Mouse (Mus musculus): ENCODE data around the gene Pten. TPM values are rescaled to one million over a fixed set of nuclear protein-coding genes. Genes with fewer than 3 reads are reported as not detected.

Gene Pten
- polyA plus RNA-seq (2016; fragmentation: Nextera tagmentation; extraction: Ambion mirVana) = 13.7 and 17.0 TPM in 2 replicates

- Histone ChIP-seq H3K36me3 (no peaks in the 10 kb centered on the region), H3K9me3 (no peaks in the 10 kb centered on the region), H3K4me1 (peaks cover 26% of the 10 kb centered on the region), H3K27me3 (peaks cover 12% of the 10 kb centered on the region), H3K9ac (replicated peaks) (peak within 1 kb of the TSS; percentile 98), H3K4me2 (replicated peaks) (peak within 1 kb of the TSS; percentile 92), H3K27ac (replicated peaks) (peak within 1 kb of the TSS; percentile 99), H3K4me3 (peak within 1 kb of the TSS; percentile 97)
- ATAC-seq (ENCODE audit: low FRiP score, low read depth) = peak; percentile 87
- WGBS = under 1% methylated on average over 70 of the region's 77 CpGs
Measured at GRCm38 (mm10) chr19:32756900-32757725, at the start of gene Pten. Gene Pten, plus strand, starts transcription at chr19:32757497.

- H3K36me3 ChIP-seq = peaks cover 24% of the 10 kb centered on the region
- peaks cover 16% of the 10 kb centered on the region for H3K4me1 ChIP-seq
- H3K27me3 ChIP-seq = no peaks in the 10 kb centered on the region
- H3K9me3 ChIP-seq = no peaks in the 10 kb centered on the region
- no peak overlapping the region for H3K4me2 ChIP-seq (replicated peaks)
- no peak overlapping the region for H3K4me3 ChIP-seq
- no peak overlapping the region for H3K27ac ChIP-seq (replicated peaks)
- ATAC-seq (ENCODE audit: low FRiP score, low read depth) = no peak
- H3K9ac ChIP-seq (replicated peaks) = no peak overlapping the region
- 79% methylated on average over 5 of the region's 5 CpGs for WGBS
Measured at GRCm38 (mm10) chr19:32708996-32709395, 48.3 kb upstream of the Pten start.

GRCm38 (mm10) chr19:32710288-32710687 is 47.0 kb upstream of the Pten start:
- Histone ChIP-seq H3K4me1 (peaks cover 16% of the 10 kb centered on the region), H3K9me3 (no peaks in the 10 kb centered on the region), H3K4me3 (no peak overlapping the region), H3K27ac (replicated peaks) (no peak overlapping the region), H3K9ac (replicated peaks) (no peak overlapping the region), H3K4me2 (replicated peaks) (no peak overlapping the region), H3K36me3 (peaks cover 13% of the 10 kb centered on the region; the same call in 1 of the 2 replicates), H3K27me3 (no peaks in the 10 kb centered on the region)
- ATAC-seq (ENCODE audit: low FRiP score, low read depth) = no peak
- WGBS = 71% methylated on average over 3 of the region's 3 CpGs

GRCm38 (mm10) chr19:32711761-32712541 is 45.3 kb upstream of the Pten start:
- Histone ChIP-seq H3K4me1 (peaks cover 16% of the 10 kb centered on the region), H3K9me3 (no peaks in the 10 kb centered on the region), H3K27me3 (no peaks in the 10 kb centered on the region), H3K4me2 (replicated peaks) (peak overlapping the region; percentile 83), H3K27ac (replicated peaks) (peak overlapping the region; percentile 94), H3K36me3 (no peaks in the 10 kb centered on the region), H3K4me3 (peak overlapping the region; percentile 90), H3K9ac (replicated peaks) (peak overlapping the region; percentile 88)
- WGBS = under 1% methylated on average over 63 of the region's 63 CpGs
- peak; percentile 97 for ATAC-seq (ENCODE audit: low FRiP score, low read depth)

- Histone ChIP-seq H3K9me3 (no peaks in the 10 kb centered on the region), H3K9ac (replicated peaks) (peak overlapping the region; percentile 88), H3K4me1 (peaks cover 16% of the 10 kb centered on the region), H3K27ac (replicated peaks) (peak overlapping the region; percentile 94), H3K36me3 (no peaks in the 10 kb centered on the region), H3K4me3 (peak overlapping the region; percentile 90), H3K27me3 (no peaks in the 10 kb centered on the region), H3K4me2 (replicated peaks) (peak overlapping the region; percentile 83)
- 0% methylated on average over 11 of the region's 11 CpGs for WGBS
- ATAC-seq (ENCODE audit: low FRiP score, low read depth) = peak; percentile 87
Measured at GRCm38 (mm10) chr19:32712588-32713042, 44.7 kb upstream of the Pten start.

- H3K9me3 ChIP-seq = no peaks in the 10 kb centered on the region
- ATAC-seq (ENCODE audit: low FRiP score, low read depth) = no peak
- H3K27me3 ChIP-seq = no peaks in the 10 kb centered on the region
- no peak overlapping the region for H3K9ac ChIP-seq (replicated peaks)
- WGBS = 64% methylated on average over 3 of the region's 3 CpGs
- peaks cover 16% of the 10 kb centered on the region for H3K4me1 ChIP-seq
- H3K4me2 ChIP-seq (replicated peaks) = 0 out of 2 replicates have a peak overlapping the region, but pooled peaks have one; percentile 83
- 0 out of 2 replicates have a peak overlapping the region, but pooled peaks have one; percentile 94 for H3K27ac ChIP-seq (replicated peaks)
- H3K4me3 ChIP-seq = no peak overlapping the region
- no peaks in the 10 kb centered on the region for H3K36me3 ChIP-seq
Measured at GRCm38 (mm10) chr19:32713471-32713870, 43.8 kb upstream of the Pten start.

GRCm38 (mm10) chr19:32715201-32715600 is 42.1 kb upstream of the Pten start:
- H3K27me3 ChIP-seq = no peaks in the 10 kb centered on the region
- H3K9ac ChIP-seq (replicated peaks) = no peak overlapping the region
- 5% methylated on average over 3 of the region's 3 CpGs for WGBS
- H3K36me3 ChIP-seq = no peaks in the 10 kb centered on the region
- no peak overlapping the region for H3K4me3 ChIP-seq
- peak; percentile 35 for ATAC-seq (ENCODE audit: low FRiP score, low read depth)
- no peak overlapping the region for H3K27ac ChIP-seq (replicated peaks)
- H3K4me1 ChIP-seq = peaks cover 16% of the 10 kb centered on the region
- H3K9me3 ChIP-seq = no peaks in the 10 kb centered on the region
- H3K4me2 ChIP-seq (replicated peaks) = no peak overlapping the region

- Histone ChIP-seq H3K27me3 (no peaks in the 10 kb centered on the region), H3K9ac (replicated peaks) (no peak overlapping the region), H3K9me3 (0 out of 2 replicates have a peak, but pooled peaks cover 3% of the 10 kb centered on the region), H3K4me2 (replicated peaks) (no peak overlapping the region), H3K4me3 (no peak overlapping the region), H3K27ac (replicated peaks) (no peak overlapping the region), H3K4me1 (peaks cover 13% of the 10 kb centered on the region), H3K36me3 (no peaks in the 10 kb centered on the region)
- no peak for ATAC-seq (ENCODE audit: low FRiP score, low read depth)
Measured at GRCm38 (mm10) chr19:32715681-32716080, 41.6 kb upstream of the Pten start.

GRCm38 (mm10) chr19:32717590-32717989 is 39.7 kb upstream of the Pten start:
- Histone ChIP-seq H3K27ac (replicated peaks) (no peak overlapping the region), H3K36me3 (no peaks in the 10 kb centered on the region), H3K4me3 (no peak overlapping the region), H3K27me3 (0 out of 2 replicates have a peak, but pooled peaks cover 2% of the 10 kb centered on the region), H3K9ac (replicated peaks) (no peak overlapping the region), H3K9me3 (0 out of 2 replicates have a peak, but pooled peaks cover 3% of the 10 kb centered on the region), H3K4me2 (replicated peaks) (no peak overlapping the region), H3K4me1 (peaks cover 7% of the 10 kb centered on the region; the same call in 1 of the 2 replicates)
- ATAC-seq (ENCODE audit: low FRiP score, low read depth) = no peak
- WGBS = 67% methylated on average over 3 of the region's 3 CpGs

GRCm38 (mm10) chr19:32720319-32720718 is 37.0 kb upstream of the Pten start:
- 95% methylated on average over 1 of the region's 1 CpGs for WGBS
- Histone ChIP-seq H3K9me3 (0 out of 2 replicates have a peak, but pooled peaks cover 3% of the 10 kb centered on the region), H3K4me3 (no peak overlapping the region), H3K27me3 (0 out of 2 replicates have a peak, but pooled peaks cover 5% of the 10 kb centered on the region), H3K27ac (replicated peaks) (no peak overlapping the region), H3K4me1 (peaks cover 7% of the 10 kb centered on the region), H3K4me2 (replicated peaks) (no peak overlapping the region), H3K36me3 (no peaks in the 10 kb centered on the region), H3K9ac (replicated peaks) (no peak overlapping the region)
- ATAC-seq (ENCODE audit: low FRiP score, low read depth) = no peak

- H3K4me3 ChIP-seq = no peak overlapping the region
- no peak overlapping the region for H3K4me2 ChIP-seq (replicated peaks)
- H3K4me1 ChIP-seq = peaks cover 17% of the 10 kb centered on the region
- H3K36me3 ChIP-seq = no peaks in the 10 kb centered on the region
- no peak overlapping the region for H3K27ac ChIP-seq (replicated peaks)
- ATAC-seq (ENCODE audit: low FRiP score, low read depth) = no peak
- 8% methylated on average over 7 of the region's 7 CpGs for WGBS
- H3K9ac ChIP-seq (replicated peaks) = no peak overlapping the region
- 0 out of 2 replicates have a peak, but pooled peaks cover 3% of the 10 kb centered on the region for H3K9me3 ChIP-seq
- H3K27me3 ChIP-seq = peaks cover 13% of the 10 kb centered on the region; the same call in 1 of the 2 replicates
Measured at GRCm38 (mm10) chr19:32723817-32724216, 33.5 kb upstream of the Pten start.

Measured in midbrain, embryonic 12.5 days (tissue).